Mouse (Mus musculus): ENCODE measurements around the gene Hs6st3. TPM values are rescaled to one million over a fixed set of nuclear protein-coding genes. Genes with fewer than 3 reads are reported as not detected.

The Hs6st3 gene
- polyA plus RNA-seq, 1 experiment, result 1.2 TPM

- Histone ChIP-seq H3K9ac (ENCODE audit: low read depth, poor library complexity, severe bottlenecking) (no peak overlapping the region), H3K27ac (ENCODE audit: insufficient read depth, low read length) (no peak overlapping the region), H3K27me3 (ENCODE audit: control insufficient read depth, insufficient read depth, low read length, poor library complexity, severe bottlenecking) (no peaks in the 10 kb centered on the region), H3K9me3 (replicated peaks; ENCODE audit: control insufficient read depth, insufficient read depth, low read length, poor library complexity, severe bottlenecking) (no peaks in the 10 kb centered on the region), H3K36me3 (ENCODE audit: control insufficient read depth, insufficient read depth, low read length, poor library complexity, severe bottlenecking) (no peaks in the 10 kb centered on the region), H3K4me3 (ENCODE audit: low read depth, low read length) (no peak overlapping the region), H3K4me1 (ENCODE audit: control insufficient read depth, insufficient read depth, low read length) (no peaks in the 10 kb centered on the region)
- TF ChIP-seq EP300 (IDR thresholded peaks at IDR 0.05; ENCODE audit: insufficient read depth, low read depth, low read length), result no peak
- TF ChIP-seq POLR2A (IDR thresholded peaks at IDR 0.05; ENCODE audit: insufficient read depth, low read length), result no peak
- TF ChIP-seq CTCF (IDR thresholded peaks at IDR 0.05; ENCODE audit: low read depth, low read length), result no peak
Measured at GRCm38 (mm10) chr14:119633090-119633489, 494.9 kb downstream of the Hs6st3 start.

- no peaks in the 10 kb centered on the region for H3K27me3 ChIP-seq (ENCODE audit: control insufficient read depth, insufficient read depth, low read length, poor library complexity, severe bottlenecking)
- no peak overlapping the region for H3K4me3 ChIP-seq (ENCODE audit: low read depth, low read length)
- no peaks in the 10 kb centered on the region for H3K9me3 ChIP-seq (replicated peaks; ENCODE audit: control insufficient read depth, insufficient read depth, low read length, poor library complexity, severe bottlenecking)
- H3K27ac ChIP-seq (ENCODE audit: insufficient read depth, low read length), result no peak overlapping the region
- H3K9ac ChIP-seq (ENCODE audit: low read depth, poor library complexity, severe bottlenecking), result no peak overlapping the region
- TF ChIP-seq EP300 (IDR thresholded peaks at IDR 0.05; ENCODE audit: insufficient read depth, low read depth, low read length), result no peak
- no peak for TF ChIP-seq CTCF (IDR thresholded peaks at IDR 0.05; ENCODE audit: low read depth, low read length)
- TF ChIP-seq POLR2A (IDR thresholded peaks at IDR 0.05; ENCODE audit: insufficient read depth, low read length), result no peak
- H3K36me3 ChIP-seq (ENCODE audit: control insufficient read depth, insufficient read depth, low read length, poor library complexity, severe bottlenecking), result no peaks in the 10 kb centered on the region
- no peaks in the 10 kb centered on the region for H3K4me1 ChIP-seq (ENCODE audit: control insufficient read depth, insufficient read depth, low read length)
Measured at GRCm38 (mm10) chr14:119633626-119634025, 495.5 kb downstream of the Hs6st3 start.

GRCm38 (mm10) chr14:119642874-119643273 is 504.7 kb downstream of the Hs6st3 start:
- no peaks in the 10 kb centered on the region for H3K36me3 ChIP-seq (ENCODE audit: control insufficient read depth, insufficient read depth, low read length, poor library complexity, severe bottlenecking)
- no peak overlapping the region for H3K4me3 ChIP-seq (ENCODE audit: low read depth, low read length)
- TF ChIP-seq POLR2A (IDR thresholded peaks at IDR 0.05; ENCODE audit: insufficient read depth, low read length) (no peak), EP300 (IDR thresholded peaks at IDR 0.05; ENCODE audit: insufficient read depth, low read depth, low read length) (no peak), CTCF (IDR thresholded peaks at IDR 0.05; ENCODE audit: low read depth, low read length) (no peak)
- H3K4me1 ChIP-seq (ENCODE audit: control insufficient read depth, insufficient read depth, low read length), result no peaks in the 10 kb centered on the region
- H3K9ac ChIP-seq (ENCODE audit: low read depth, poor library complexity, severe bottlenecking), result no peak overlapping the region
- no peaks in the 10 kb centered on the region for H3K27me3 ChIP-seq (ENCODE audit: control insufficient read depth, insufficient read depth, low read length, poor library complexity, severe bottlenecking)
- H3K9me3 ChIP-seq (replicated peaks; ENCODE audit: control insufficient read depth, insufficient read depth, low read length, poor library complexity, severe bottlenecking), result no peaks in the 10 kb centered on the region
- H3K27ac ChIP-seq (ENCODE audit: insufficient read depth, low read length), result no peak overlapping the region

- H3K4me3 ChIP-seq (ENCODE audit: low read depth, low read length), result no peak overlapping the region
- no peak overlapping the region for H3K27ac ChIP-seq (ENCODE audit: insufficient read depth, low read length)
- H3K36me3 ChIP-seq (ENCODE audit: control insufficient read depth, insufficient read depth, low read length, poor library complexity, severe bottlenecking), result no peaks in the 10 kb centered on the region
- H3K9ac ChIP-seq (ENCODE audit: low read depth, poor library complexity, severe bottlenecking), result no peak overlapping the region
- no peaks in the 10 kb centered on the region for H3K9me3 ChIP-seq (replicated peaks; ENCODE audit: control insufficient read depth, insufficient read depth, low read length, poor library complexity, severe bottlenecking)
- no peaks in the 10 kb centered on the region for H3K4me1 ChIP-seq (ENCODE audit: control insufficient read depth, insufficient read depth, low read length)
- TF ChIP-seq POLR2A (IDR thresholded peaks at IDR 0.05; ENCODE audit: insufficient read depth, low read length), result no peak
- no peak for TF ChIP-seq EP300 (IDR thresholded peaks at IDR 0.05; ENCODE audit: insufficient read depth, low read depth, low read length)
- TF ChIP-seq CTCF (IDR thresholded peaks at IDR 0.05; ENCODE audit: low read depth, low read length), result no peak
- H3K27me3 ChIP-seq (ENCODE audit: control insufficient read depth, insufficient read depth, low read length, poor library complexity, severe bottlenecking), result no peaks in the 10 kb centered on the region
Measured at GRCm38 (mm10) chr14:119643840-119644239, 505.7 kb downstream of the Hs6st3 start.

- no peak overlapping the region for H3K27ac ChIP-seq (ENCODE audit: insufficient read depth, low read length)
- no peak overlapping the region for H3K4me3 ChIP-seq (ENCODE audit: low read depth, low read length)
- TF ChIP-seq POLR2A (IDR thresholded peaks at IDR 0.05; ENCODE audit: insufficient read depth, low read length), result no peak
- TF ChIP-seq CTCF (IDR thresholded peaks at IDR 0.05; ENCODE audit: low read depth, low read length), result no peak
- TF ChIP-seq EP300 (IDR thresholded peaks at IDR 0.05; ENCODE audit: insufficient read depth, low read depth, low read length), result no peak
- no peak overlapping the region for H3K9ac ChIP-seq (ENCODE audit: low read depth, poor library complexity, severe bottlenecking)
- H3K9me3 ChIP-seq (replicated peaks; ENCODE audit: control insufficient read depth, insufficient read depth, low read length, poor library complexity, severe bottlenecking), result no peaks in the 10 kb centered on the region
- H3K36me3 ChIP-seq (ENCODE audit: control insufficient read depth, insufficient read depth, low read length, poor library complexity, severe bottlenecking), result no peaks in the 10 kb centered on the region
- no peaks in the 10 kb centered on the region for H3K4me1 ChIP-seq (ENCODE audit: control insufficient read depth, insufficient read depth, low read length)
- no peaks in the 10 kb centered on the region for H3K27me3 ChIP-seq (ENCODE audit: control insufficient read depth, insufficient read depth, low read length, poor library complexity, severe bottlenecking)
Measured at GRCm38 (mm10) chr14:119656936-119657335, 518.8 kb downstream of the Hs6st3 start.

GRCm38 (mm10) chr14:119665741-119666141 is 527.6 kb downstream of the Hs6st3 start:
- no peaks in the 10 kb centered on the region for H3K36me3 ChIP-seq (ENCODE audit: control insufficient read depth, insufficient read depth, low read length, poor library complexity, severe bottlenecking)
- TF ChIP-seq CTCF (IDR thresholded peaks at IDR 0.05; ENCODE audit: low read depth, low read length) (no peak), EP300 (IDR thresholded peaks at IDR 0.05; ENCODE audit: insufficient read depth, low read depth, low read length) (no peak), POLR2A (IDR thresholded peaks at IDR 0.05; ENCODE audit: insufficient read depth, low read length) (no peak)
- no peaks in the 10 kb centered on the region for H3K9me3 ChIP-seq (replicated peaks; ENCODE audit: control insufficient read depth, insufficient read depth, low read length, poor library complexity, severe bottlenecking)

More at GRCm38 (mm10) chr14:119665741-119666141, 527.6 kb downstream of the Hs6st3 start:
- H3K27ac ChIP-seq (ENCODE audit: insufficient read depth, low read length), result no peak overlapping the region
- no peak overlapping the region for H3K4me3 ChIP-seq (ENCODE audit: low read depth, low read length)
- H3K27me3 ChIP-seq (ENCODE audit: control insufficient read depth, insufficient read depth, low read length, poor library complexity, severe bottlenecking), result no peaks in the 10 kb centered on the region
- H3K9ac ChIP-seq (ENCODE audit: low read depth, poor library complexity, severe bottlenecking), result no peak overlapping the region
- H3K4me1 ChIP-seq (ENCODE audit: control insufficient read depth, insufficient read depth, low read length), result no peaks in the 10 kb centered on the region

Measured in ES-Bruce4 (cell line).